Mouse (Mus musculus): ENCODE measurements around the gene Osbpl3.

DNA sequence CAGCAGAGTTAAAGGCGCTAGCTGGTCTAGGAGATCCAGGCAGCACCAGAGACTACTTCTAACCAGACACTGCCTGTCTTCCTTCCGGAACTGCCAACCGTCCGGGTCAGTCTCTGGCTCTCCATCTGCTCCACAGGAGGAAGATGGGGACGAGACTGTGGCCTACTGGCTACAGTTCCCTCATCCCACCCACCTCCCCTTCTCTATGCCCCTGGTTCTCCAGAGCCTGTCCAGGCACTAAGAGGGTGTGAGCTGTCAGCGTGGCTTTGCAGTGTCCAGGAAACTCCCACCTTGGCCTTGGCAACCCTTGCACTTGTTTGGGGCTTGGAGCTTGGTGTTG, 194.1 kb downstream of the Osbpl3 start:
- TF ChIP-seq CTCF (IDR thresholded peaks at IDR 0.05; ENCODE audit: low read depth, low read length) (no peak), POLR2A (IDR thresholded peaks at IDR 0.05; ENCODE audit: extremely low read depth, insufficient read depth, low read length) (no peak)
